Mouse (Mus musculus): ENCODE results near the gene Myo5a. TPM values are rescaled to one million over a fixed set of nuclear protein-coding genes. Genes with fewer than 3 reads are reported as not detected.

Myo5a gene
- polyA plus RNA-seq, 1 experiment from 2014 or later, result 16.4 TPM

DNA sequence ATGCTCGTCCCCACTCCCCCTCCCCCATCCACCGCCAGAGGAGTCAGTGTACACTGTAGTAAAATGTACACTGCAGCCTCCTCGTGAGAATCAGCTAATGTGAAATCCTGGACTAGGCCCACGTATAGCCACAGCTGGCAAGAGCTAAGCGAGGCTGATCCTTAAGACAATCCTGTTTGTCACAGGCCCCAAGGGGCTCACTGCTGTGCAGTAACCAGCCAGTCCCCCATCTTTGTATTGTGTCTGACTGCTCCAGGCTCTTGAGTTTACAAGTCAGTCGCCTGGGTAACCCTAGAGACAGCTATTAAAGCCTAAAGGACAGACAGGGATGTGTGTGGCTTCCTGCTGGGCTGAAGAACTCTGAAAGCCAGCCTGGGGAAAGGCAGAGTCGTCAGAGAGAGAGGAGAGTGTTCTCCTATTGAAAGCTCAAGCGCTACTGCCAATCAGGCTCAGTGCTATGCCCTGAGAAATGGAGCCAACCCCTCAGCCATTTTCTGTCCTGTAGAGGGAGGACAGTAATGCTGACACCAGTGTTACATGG lies 190.6 kb downstream of the Myo5a start:
- H3K9ac ChIP-seq, result peak overlapping the region; percentile 21; the same call in 1 of the 2 replicates
- no peak overlapping the region for H3K4me3 ChIP-seq
- no peak overlapping the region for H3K27ac ChIP-seq
- no peaks in the 10 kb centered on the region for H3K36me3 ChIP-seq
- WGBS, result 17% methylated on average over 8 of the region's 8 CpGs
- H3K4me1 ChIP-seq, result peaks cover 25% of the 10 kb centered on the region
- no peaks in the 10 kb centered on the region for H3K27me3 ChIP-seq
- peaks cover 3% of the 10 kb centered on the region; the same call in 1 of the 2 replicates for H3K9me3 ChIP-seq
- ATAC-seq (ENCODE audit: low FRiP score, low read depth), result peak; percentile 45
- H3K4me2 ChIP-seq (replicated peaks), result no peak overlapping the region

DNA sequence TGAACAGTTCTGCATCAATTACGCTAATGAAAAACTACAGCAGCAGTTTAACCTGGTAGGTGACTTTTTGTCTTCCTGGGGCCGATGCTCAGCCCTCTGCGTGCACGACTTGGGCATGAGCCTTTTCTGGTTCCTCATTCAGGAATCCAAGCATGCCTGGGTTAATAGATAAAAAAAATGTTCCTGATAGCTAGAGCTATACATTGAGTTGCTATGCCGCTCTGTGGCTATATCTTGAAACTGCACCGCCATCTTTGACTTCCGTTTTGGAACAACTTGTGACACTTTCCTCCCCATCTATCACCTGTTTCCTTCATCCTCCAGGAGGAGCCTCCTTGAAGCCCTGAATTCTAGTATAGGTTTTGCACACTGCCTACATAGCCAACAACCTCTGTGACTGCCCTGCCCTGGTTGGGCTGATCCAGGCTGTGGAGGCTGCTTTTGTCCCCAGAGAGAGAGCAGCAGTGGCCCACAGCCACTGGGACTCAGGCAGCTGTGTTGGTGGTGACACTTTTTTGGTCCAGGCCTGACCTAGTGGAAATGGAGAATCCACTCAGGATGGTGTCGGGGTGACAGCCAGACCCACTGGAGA lies 191.5 kb downstream of the Myo5a start:
- Histone ChIP-seq H3K4me1 (peaks cover 25% of the 10 kb centered on the region), H3K36me3 (no peaks in the 10 kb centered on the region), H3K27ac (no peak overlapping the region), H3K27me3 (no peaks in the 10 kb centered on the region), H3K9me3 (peaks cover 3% of the 10 kb centered on the region; the same call in 1 of the 2 replicates), H3K9ac (no peak overlapping the region), H3K4me3 (no peak overlapping the region), H3K4me2 (replicated peaks) (no peak overlapping the region)
- ATAC-seq (ENCODE audit: low FRiP score, low read depth), result no peak
- WGBS, result 76% methylated on average over 8 of the region's 8 CpGs

DNA sequence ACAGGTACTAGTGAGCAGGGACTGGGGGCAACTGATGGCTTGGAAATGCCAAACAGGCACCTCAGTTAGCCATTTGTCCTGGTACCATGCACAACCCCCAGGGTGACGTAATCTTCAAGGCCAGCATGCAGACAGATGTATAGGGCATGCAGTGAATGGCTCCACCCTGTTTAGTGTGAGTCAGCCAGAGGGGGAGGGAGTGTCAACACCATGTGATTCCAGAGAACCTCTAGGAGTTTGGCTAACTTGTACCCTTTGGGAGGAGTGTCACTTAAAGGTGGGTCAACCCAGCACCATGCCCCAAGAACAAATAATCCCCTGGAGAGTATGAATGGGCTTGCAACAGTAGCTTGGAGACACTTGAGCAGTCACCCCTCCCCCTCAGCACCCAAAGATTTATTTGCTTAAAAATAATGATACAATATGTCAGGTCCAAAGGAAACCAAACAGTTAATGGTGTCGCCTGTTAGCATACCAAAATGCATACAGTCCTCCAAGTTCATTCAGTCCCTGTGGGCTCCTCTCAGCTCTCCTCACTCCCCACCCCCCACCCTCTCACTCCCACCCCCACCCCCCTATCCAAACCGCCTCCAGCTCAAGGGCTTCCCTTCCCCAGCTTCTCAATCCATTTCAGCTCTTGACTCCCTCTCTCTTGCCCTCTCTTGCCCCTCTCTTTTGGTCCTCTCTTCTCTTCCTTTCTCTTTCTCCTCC lies 193.3 kb downstream of the Myo5a start:
- Histone ChIP-seq H3K27me3 (no peaks in the 10 kb centered on the region), H3K27ac (no peak overlapping the region), H3K4me2 (replicated peaks) (no peak overlapping the region), H3K36me3 (no peaks in the 10 kb centered on the region), H3K4me3 (no peak overlapping the region), H3K9ac (no peak overlapping the region), H3K4me1 (peaks cover 25% of the 10 kb centered on the region), H3K9me3 (peaks cover 3% of the 10 kb centered on the region; the same call in 1 of the 2 replicates)
- ATAC-seq (ENCODE audit: low FRiP score, low read depth), result peak; percentile 49
- 42% methylated on average over 3 of the region's 3 CpGs for WGBS

DNA sequence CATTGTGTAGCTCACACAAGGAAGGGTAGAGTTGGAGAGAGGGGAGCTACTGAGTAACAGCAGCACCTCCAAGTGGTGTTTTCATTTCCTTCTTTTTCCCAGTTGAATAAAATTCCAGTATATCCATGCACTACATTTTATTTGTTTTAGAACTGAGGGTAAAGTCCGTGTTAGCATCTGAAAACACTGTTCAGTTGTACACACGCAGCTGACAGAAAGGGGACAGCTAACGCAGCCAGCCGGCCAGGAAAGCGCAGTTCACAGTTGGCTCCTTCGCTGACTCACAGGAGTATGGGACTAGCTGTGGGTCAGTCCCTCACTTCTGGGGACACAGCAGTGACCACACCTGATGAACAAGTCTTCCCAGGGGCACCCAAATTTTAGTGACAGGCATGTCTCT lies 196.3 kb downstream of the Myo5a start:
- WGBS, result 71% methylated on average over 6 of the region's 6 CpGs
- Histone ChIP-seq H3K27me3 (no peaks in the 10 kb centered on the region), H3K27ac (no peak overlapping the region), H3K36me3 (no peaks in the 10 kb centered on the region), H3K9me3 (no peaks in the 10 kb centered on the region), H3K4me3 (no peak overlapping the region), H3K4me2 (replicated peaks) (no peak overlapping the region), H3K4me1 (peaks cover 14% of the 10 kb centered on the region; the same call in 1 of the 2 replicates), H3K9ac (no peak overlapping the region)
- ATAC-seq (ENCODE audit: low FRiP score, low read depth), result no peak

DNA sequence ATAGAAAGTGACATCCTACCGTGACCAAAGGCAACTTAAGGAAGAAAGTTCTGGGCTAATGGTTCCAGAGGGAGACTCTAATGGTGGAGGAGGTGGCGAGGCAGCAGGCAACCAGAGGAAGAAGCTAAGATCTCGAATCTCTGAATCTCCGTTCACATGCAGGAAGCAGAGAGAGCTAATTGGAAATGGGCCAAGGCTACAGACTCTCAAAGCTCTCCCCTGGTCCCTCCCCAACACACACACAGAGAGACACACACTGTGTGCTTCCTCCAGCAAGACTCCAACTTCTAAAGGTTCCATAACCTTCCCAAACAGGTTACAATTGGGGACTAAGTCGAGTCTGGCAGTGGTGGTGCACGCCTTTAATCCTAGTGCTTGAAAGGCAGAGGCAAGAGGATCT lies 199.6 kb downstream of the Myo5a start:
- Histone ChIP-seq H3K36me3 (no peaks in the 10 kb centered on the region), H3K9me3 (no peaks in the 10 kb centered on the region), H3K4me2 (replicated peaks) (no peak overlapping the region), H3K4me3 (no peak overlapping the region), H3K9ac (no peak overlapping the region), H3K4me1 (no peaks in the 10 kb centered on the region), H3K27ac (no peak overlapping the region), H3K27me3 (no peaks in the 10 kb centered on the region)
- 65% methylated on average over 6 of the region's 6 CpGs for WGBS
- ATAC-seq (ENCODE audit: low FRiP score, low read depth), result no peak

DNA sequence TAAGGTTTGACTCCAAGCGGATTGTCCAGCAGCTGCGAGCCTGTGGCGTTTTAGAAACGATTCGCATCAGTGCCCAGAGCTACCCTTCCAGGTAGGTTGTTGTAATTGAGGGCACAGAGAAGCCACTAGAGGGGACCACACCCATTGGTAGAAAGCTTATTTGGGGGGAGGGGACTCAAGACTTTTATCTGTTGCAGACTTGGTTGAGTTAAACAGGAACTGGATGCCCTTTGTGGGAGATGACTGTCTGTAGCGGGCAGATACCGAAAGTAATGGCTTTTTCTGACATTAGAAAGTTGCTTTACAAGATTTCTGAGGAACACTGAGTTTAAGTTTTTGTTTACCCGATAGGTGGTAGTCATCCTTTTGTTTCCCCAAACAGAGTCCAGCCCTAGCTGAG lies 200.7 kb downstream of the Myo5a start:
- Histone ChIP-seq H3K4me1 (no peaks in the 10 kb centered on the region), H3K4me3 (no peak overlapping the region), H3K27ac (no peak overlapping the region), H3K4me2 (replicated peaks) (no peak overlapping the region), H3K9ac (no peak overlapping the region), H3K27me3 (no peaks in the 10 kb centered on the region), H3K36me3 (no peaks in the 10 kb centered on the region), H3K9me3 (no peaks in the 10 kb centered on the region)
- ATAC-seq (ENCODE audit: low FRiP score, low read depth), result no peak
- WGBS, result 83% methylated on average over 8 of the region's 8 CpGs

Other genes with a start within 250 kb of the Myo5a start
- 0.04 TPM in 1 of 2 replicates, not detected in the other for gene Onecut1, start 209.1 kb upstream of the Myo5a start, polyA plus RNA-seq (2015; fragmentation: Nextera tagmentation; extraction: Ambion mirVana)
- gene Fam214a, start 118.1 kb upstream of the Myo5a start, polyA plus RNA-seq (2015; fragmentation: Nextera tagmentation; extraction: Ambion mirVana), result 10.6 and 11.9 TPM in 2 replicates
- gene Arpp19, start 33.4 kb upstream of the Myo5a start, polyA plus RNA-seq (2015; fragmentation: Nextera tagmentation; extraction: Ambion mirVana), result 293 and 295 TPM in 2 replicates
- 0.14 and 0.24 TPM in 2 replicates for gene Myo5c, start 161.0 kb downstream of the Myo5a start, polyA plus RNA-seq (2015; fragmentation: Nextera tagmentation; extraction: Ambion mirVana)
- gene Gnb5, start 235.3 kb downstream of the Myo5a start, polyA plus RNA-seq (2015; fragmentation: Nextera tagmentation; extraction: Ambion mirVana), result 27.3 and 33.9 TPM in 2 replicates

Measured in limb, embryonic 13.5 days (tissue).